Mouse (Mus musculus): ENCODE measurements around the gene Txndc9.

- no peak for TF ChIP-seq CTCF (IDR thresholded peaks at IDR 0.05; ENCODE audit: low read depth)
- no peak for TF ChIP-seq EP300 (IDR thresholded peaks at IDR 0.05; ENCODE audit: low read depth)
These were observed 28.9 kb downstream of the Txndc9 start for GRCm38 (mm10) chr1:37968746-37969145.

Data from liver, postnatal 0 days (tissue).